Mouse (Mus musculus) testis, adult 2 months (tissue): Measurements from ENCODE around the gene Stxbp4.

Experiments
- CTCF ChIP-seq: fragments of 200-500 bp; IDR thresholded peaks from 2 replicates; pipeline ENCODE4 v1.5.1; 2012; ENCODE audit warnings: low read depth, mild to moderate bottlenecking, inconsistent platforms, low read length, moderate library complexity; ENCODE audit not compliant: control insufficient read depth, insufficient read depth, insufficient replicate concordance
- POLR2A ChIP-seq: fragments of 200-500 bp; IDR thresholded peaks from 2 replicates; pipeline ENCODE4 v1.6.1; 2012; ENCODE audit warnings: low read depth, mild to moderate bottlenecking, inconsistent platforms, low read length, moderate library complexity; ENCODE audit not compliant: control insufficient read depth

DNA sequence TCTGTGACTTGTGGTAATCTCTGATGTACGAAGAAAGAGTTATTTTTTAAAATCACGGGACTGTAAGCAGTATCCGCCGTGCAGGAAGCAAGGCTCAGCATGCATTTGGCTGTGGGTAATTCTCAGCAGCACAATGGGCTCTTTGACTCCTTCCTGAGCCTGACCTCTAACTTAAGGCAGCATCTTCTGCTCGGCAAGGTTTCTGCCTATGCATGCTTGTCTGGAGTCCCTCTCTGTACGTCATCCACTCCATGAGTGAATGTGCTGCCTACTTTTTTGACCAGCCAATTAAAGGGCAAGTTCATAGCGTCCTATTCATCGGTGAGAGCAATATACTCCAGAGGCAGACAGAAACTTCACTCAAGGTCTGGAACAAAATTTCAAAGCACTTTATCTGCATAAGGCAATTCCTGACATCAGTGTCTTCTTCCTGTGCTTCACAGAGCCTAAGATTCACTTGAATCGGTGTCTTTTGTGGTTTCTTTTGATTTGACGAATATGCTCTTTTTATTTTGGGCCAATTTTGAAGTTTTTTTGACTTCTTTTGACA lies 173.8 kb downstream of the Stxbp4 start:
- TF ChIP-seq CTCF: no peak
- TF ChIP-seq POLR2A: no peak
